Mouse (Mus musculus) NIH3T3 (cell line): ENCODE measurements around the gene Cdk6.
"Not testable (repeated sequence)": the region's sequence is repeated elsewhere in the genome, so short reads cannot be mapped to it uniquely, and the experiment has no call there.

Source experiments
- DNase-seq: peaks from one replicate; pipeline ENCODE4 v3.0.0-alpha.2; 2012; ENCODE audit warnings: low read depth

Cdk6 gene

DNA sequence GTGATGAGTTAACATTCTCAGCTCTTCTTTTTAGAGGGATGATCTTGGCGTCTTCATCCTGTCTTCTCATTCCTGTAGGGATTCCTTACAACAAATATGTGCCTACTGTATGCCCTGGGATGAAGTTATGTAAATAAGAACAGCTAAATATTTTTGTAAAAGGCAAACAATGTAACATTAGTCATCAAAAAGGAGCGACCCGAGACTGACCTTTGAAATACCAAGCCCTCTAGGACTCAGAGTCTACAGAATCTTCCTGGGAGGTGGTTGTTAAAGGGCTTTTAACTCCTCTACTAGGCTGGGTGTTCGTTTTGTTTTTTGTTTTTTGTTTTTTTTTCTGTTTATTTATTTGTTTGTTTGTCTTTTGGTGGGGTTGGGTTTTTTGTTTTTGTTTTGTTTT, 4.3 kb downstream of the Cdk6 start:
- DNase-seq: peak; percentile 32

DNA sequence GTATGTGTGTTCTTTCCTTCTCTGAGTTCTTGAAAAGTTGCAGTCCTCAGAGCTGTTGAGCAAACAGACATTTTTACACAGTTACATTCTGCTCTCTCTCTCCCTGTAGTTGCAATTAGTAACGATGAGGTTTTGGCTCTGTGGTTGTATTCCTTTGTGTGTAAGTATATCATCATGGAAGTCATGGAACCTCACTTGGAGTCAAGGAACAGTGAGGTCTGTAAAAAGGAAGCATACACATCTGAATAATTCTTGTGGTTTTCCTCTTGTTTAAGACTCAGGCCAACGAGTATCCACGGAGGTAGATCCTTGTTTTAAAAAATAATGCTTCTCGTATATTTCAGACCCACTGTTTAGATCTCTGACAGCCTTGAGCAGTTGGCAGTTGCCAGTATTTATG, 8.1 kb downstream of the Cdk6 start:
- DNase-seq: not testable (repeated sequence)

DNA sequence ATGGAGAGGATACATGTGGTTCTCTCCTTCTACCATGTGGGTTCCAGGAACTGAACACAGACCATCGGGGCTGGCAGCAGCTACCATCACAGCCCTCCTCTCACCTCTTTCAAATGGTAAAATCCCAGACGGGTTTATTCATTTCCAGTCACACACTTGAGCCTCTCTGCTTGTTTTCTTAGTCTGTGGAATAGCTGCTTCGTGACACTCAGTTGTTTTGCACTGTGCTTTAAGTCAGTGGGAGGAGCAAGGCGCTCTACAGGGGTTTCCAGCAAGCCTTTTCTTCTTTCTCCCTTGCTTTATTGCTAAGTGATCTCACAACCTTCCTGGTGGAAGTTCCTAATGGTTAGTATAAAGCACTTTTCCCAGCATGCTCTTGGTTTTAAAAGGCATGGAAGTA, 10.6 kb downstream of the Cdk6 start:
- DNase-seq: not testable (repeated sequence)

DNA sequence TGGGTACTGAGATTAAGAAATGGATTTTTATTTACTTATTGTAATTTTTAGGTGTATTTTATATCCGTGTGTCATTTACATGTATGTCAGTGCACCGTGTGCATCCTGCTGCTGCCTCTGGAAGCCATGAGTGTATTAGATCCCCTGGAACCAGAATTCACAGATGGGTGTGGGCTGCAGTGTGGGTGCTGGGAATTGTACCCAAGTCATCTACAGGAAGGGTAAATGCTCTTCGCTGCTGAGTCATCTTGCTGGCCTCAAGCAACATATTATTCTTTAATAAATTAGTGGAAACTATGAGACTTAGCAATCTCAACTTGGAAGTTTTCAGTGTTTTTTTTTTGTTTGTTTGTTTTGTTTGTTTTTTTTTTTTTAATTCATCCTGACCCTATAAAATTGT, 11.0 kb downstream of the Cdk6 start:
- DNase-seq: no peak

DNA sequence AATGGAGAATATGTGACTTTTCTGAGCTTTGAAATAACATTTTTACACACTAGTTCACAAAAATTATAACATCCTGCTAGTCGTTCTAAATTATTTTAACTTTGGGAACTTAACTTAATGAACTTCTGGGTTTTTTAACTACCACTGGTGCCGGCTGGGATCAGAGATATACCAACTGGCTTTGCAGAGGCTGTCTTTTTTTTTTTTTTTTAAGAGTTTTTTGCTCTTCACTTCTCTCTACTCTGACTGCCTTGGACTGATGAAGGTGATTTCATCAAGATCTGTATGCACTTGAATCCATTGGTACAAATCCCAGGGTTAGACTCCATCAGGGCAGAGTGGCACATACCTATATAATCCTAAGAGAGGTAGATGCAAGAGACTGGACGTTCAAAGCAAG, 11.5 kb downstream of the Cdk6 start:
- no peak for DNase-seq

DNA sequence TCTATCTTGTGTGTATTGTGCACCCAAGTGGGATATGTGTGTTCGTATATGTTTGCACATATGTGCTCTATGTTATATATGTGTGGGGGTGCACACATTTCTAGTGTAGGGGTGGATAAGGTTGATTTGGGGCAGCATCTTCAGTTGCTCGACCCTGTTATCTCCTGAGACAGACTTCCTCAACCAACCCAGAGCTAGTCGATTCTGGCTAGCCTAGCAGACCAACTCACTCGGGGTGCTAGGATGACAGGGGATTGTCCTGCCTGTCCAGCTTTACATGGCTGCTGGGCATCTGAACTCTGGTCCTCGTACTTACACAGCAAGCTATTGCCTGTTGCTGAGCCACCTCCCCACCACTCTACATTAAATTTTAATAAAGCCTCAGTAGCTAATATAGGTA, 13.0 kb downstream of the Cdk6 start:
- no peak for DNase-seq

DNA sequence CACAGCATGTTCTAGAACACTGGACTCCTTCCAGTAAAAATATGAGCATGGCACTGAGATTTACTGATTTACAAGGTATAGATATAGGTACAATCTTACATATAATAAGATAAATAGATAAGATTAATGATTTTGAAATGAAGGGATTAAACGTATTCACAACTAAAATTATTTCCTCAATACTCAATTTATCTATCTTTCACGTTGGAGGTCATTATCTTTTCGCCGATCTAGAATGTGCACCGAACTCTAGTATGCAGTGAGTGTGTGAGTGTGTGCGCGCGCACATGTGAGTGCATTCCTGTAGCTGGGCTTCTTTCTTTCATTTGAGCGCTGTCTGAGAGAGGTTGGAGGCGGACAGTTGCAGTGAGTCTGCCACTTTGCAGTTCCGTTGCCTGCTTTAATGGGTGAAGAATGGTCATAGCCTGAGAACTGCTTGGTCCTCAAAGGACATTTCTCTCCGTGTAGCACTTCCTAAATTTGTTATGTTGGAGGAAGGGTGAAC, 13.8 kb downstream of the Cdk6 start:
- no peak for DNase-seq

DNA sequence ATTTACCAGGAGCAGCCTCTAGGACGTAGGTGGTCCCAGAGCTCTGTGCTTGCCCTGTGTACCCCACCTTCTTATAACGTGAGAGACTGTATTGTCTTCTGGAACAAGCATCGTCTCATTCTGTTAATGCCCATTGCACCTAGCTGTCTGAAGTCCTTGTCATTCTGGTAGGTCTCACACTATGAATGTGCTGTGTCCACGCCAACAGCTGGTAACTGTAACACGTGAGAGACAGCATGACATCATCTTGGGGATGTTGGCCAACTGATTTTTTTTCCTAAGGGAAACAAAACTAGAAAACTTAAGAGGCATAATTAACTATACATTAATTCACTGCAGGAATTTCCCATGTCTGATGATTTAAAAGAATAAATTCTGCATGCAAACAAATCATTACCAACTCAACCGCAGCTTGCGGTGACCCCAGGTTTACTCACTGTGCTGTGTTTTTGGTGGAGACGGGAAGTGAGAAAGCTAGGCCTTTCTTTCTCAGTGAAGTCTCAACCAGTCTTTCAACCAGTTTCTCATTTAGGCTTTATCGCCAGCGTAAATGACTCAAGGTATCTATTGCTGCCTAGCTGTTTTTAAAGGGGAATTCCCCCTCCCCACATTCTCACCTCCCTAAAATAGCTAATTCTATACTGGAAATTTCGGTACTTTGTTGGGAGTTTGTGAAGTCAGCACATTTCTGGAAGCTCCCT, 14.4 kb downstream of the Cdk6 start:
- peak; percentile 35 for DNase-seq

DNA sequence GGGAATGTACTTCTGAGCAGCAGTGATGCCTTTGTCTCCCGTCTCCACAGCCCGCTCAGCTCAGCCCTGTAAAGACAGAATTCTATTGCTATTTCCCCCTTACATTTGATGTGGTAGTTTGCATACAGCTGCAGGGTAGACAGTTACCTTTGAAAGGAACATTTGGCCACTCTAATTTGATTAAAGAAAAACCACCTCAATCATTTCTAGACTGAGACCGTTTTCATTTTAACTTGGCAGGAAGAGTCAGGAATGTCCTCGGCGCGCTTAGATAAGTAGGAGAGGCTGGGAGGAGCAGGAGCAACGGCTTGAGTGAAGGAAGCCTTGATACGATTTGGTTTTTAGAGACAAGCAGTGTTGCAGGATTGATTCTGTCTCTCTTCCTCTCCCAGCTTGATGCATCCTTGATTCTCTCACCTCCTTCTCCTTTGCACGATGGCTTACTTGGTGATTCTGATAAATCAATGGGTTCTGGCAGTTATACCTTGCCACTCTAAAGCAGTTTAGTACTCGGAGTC, 15.0 kb downstream of the Cdk6 start:
- DNase-seq: no peak

DNA sequence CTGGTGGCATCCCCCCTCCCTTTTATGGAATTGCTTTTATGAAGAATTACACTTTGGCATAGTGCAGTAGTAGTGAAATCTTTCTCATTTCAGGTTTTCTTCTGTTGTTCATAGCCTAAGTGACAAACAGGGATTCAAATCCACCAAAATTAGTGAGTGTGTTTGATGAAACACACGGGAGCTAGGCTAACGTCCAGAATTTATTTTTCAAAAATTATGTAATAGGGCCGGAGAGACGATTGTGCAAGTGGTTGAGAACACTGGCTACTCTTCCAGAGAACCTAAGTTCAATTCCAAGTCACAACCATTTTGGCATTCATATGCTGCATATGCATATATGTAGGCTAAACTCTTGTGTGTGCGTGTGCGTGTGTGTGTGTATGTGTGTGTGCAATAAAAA, 16.2 kb downstream of the Cdk6 start:
- DNase-seq: no peak

DNA sequence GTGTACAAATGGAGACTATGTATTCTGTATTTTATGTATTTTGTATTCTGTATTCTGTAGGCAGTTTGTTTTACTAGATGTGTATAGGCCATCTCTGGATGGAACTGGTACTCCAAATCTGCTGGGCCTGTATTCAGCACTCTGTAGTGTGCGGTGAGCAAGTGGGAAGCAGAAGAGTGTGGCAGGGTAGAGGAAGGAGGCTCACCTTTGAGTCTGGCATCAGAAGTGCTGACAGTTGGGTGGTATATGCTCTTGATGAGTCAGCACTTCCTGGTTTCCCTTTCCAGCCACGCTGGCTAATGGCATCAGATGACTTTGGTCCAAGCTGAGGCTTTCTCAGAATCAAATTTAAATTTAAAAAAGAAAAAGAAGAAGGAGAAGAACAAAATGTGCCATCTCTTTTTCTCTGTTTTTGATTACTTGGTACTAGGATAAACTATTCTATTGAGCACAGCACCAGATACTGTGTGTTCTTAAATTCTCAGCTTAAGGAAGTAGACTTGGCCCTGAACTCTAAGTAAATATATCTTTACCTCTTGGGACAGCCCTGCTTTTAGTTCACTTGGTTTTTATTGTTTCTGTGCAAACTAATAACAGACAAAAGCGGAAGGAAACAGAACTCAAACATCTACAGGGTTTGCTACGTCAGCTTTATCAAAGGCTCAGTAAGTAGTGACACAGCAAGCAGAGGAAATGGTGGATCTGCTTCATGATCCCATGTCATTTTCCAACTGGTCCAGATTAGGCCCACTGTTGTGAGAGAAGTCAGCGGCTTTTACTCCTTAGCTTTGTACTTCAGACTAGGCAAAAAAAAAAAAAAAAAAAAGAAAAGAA, 17.6 kb downstream of the Cdk6 start:
- DNase-seq: no peak

DNA sequence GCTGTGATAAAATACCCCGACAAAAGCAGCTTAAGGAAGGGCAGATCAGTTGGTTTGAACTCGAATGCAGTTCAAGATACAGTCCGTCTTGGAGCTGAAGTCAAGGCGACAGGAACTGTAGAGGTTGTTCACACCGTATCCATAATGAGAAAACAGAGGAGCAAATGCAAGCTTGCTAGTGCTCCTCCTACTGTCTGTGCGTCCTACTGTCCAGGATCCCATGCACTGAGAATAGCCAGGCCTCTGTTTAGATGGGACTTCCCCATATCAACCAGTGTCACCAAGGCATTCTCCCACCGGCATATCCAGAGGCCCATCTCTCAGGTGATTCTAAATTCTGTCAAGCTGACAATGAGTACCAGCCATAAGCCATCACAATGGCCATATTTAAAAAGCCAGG, 18.6 kb downstream of the Cdk6 start:
- no peak for DNase-seq

DNA sequence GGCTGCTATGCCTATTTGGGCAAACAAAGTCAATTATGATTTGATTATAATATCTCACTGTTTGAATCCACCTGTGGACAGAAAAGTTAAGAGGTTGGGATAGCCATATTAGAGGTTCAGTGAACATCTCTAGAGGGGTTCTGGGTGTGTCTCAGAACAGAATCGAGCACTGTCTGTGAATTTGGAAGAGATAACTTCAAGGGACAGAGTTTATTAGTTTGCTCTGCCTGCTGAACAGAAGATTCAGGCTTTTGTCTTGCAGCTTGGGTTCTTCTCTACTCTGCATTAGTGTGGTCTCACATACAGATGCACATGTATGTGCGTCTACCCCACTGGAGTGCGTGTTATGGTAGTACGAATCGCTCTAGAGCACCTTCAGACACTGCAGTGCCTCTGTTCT, 20.0 kb downstream of the Cdk6 start:
- DNase-seq: no peak

DNA sequence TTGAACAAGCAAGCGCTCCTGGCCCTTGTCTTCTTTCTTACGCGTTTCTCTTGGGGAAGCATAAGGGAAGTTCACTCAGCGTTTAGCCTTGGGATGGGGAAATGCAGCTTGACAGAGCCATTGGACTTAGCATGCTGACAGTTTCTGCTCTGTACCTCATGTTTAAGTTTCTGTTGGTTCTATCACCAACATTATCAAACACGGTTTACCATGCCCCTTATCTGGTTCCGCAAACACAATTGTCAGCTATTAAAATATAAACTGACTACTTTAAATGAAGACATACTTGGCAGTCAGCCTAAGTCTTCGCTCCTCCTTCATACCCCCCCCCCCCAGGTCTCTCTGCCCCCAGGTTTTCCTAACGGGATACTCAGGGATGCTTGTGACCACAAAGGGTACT, 20.8 kb downstream of the Cdk6 start:
- no peak for DNase-seq

DNA sequence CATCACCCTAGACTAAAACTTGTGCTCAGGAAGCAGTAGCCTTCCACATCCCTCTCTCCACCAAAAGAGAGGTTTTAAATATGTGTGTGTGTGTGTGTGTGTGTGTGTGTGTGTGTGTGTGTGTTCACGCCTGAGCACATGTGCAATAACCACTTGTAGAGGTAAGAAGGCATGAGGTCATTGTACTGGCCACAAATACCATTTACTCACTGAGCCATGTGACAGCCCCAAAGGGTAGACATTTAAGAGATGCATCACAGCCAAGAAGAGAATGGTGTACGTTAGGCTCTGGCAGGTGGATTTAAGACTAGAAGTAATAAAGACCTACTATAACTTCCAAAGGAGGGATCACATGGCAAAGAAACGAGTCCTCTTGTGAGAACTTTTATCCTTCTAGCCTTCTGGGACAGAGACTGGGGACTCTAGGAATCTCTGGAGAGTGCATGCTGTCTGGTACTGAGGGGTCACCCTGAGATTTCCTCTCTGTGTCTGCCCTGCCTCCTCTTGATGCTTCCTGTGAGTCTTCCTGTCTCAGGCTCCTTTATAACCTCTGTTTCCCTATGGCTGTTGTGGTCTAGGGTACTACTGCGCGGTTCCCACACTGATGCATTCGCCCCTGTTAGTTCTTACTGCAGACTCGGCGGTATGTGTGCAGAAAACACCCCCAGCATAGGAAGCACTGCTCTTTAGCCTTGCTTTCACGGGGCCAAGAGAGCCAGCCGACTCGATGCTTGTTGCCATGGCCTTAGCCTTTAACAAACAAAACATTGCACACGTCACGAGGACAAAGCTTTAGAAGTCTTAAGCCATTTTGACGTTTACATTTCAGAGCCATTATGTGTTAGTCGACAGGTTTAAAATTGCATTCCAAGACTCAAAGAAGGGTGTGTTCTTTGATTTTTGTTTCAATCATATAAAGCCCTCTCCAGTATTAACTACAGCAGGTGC, 22.0 kb downstream of the Cdk6 start:
- no peak for DNase-seq

DNA sequence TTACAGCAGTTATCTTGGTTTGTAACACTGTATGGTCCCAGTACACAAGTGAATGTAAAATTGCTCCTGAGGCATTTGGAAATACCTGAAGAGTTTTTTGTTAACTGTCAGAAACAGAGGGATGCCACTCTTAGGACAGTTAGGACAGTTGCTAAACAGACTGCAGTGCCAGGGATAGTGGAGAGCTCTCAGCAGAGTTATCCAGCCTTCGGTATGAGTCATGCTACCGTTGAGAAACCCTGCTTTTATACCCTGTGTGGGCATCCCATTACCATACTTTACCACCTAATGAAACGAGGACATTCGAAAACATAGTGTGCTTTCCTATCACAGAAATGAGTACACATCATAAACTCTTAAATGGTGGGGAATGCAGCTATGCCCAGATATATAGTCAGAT, 25.8 kb downstream of the Cdk6 start:
- DNase-seq: peak; percentile 10

DNA sequence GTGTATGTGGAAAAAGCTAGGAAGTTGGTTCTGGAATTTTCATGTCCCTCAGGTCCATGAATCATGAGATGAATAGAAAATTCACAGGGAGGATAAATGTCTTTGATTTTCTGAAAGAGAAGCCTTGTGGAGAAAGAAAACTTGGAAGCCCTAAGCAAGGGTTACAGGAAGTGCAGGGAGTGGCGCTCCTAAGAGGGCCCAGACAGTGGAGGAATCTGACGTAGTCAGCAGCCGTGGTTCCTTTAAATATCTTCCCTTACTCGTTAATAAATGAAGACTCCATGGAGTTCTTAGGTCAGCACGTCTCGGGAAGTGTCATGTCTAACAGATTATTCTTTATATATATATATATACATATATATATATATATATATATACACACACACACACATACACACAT, 28.0 kb downstream of the Cdk6 start:
- no peak for DNase-seq

DNA sequence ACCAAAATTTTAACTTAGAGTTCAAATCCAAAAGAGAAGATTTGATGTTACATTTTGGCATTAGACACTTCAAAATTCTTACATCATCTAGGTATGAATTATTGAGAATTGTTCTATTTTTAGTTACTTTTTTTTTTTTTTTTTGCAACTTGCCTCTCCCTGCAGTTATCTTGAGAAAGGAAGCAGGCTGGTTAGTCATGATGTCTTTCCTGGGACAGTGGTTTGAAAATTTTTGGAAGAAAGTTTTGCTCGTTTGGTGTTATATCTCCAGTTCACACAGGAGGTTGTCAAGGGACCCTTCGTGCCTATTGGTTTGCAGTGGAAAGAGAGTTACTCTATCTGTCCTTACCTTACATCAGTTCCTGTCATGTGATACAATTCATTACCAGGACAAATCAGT, 29.9 kb downstream of the Cdk6 start:
- no peak for DNase-seq

DNA sequence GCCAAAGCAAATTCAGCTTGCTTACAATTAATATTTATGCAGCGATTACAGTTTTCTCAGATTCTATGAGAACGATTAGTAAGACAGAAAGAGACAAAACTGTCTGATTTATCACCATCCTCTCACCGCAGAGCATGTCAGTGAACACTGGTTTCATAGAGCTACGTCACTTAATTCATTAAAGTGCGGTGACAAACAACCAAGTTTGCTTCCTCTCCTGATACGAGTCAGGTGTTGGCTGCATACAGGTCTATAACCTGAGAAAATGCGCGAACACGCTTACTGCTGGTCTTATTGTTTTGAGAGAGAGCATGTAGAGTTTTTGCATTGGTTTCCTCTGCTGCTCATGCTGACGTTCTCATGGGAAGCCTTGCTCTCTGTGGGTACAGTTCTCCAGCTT, 31.9 kb downstream of the Cdk6 start:
- no peak for DNase-seq

DNA sequence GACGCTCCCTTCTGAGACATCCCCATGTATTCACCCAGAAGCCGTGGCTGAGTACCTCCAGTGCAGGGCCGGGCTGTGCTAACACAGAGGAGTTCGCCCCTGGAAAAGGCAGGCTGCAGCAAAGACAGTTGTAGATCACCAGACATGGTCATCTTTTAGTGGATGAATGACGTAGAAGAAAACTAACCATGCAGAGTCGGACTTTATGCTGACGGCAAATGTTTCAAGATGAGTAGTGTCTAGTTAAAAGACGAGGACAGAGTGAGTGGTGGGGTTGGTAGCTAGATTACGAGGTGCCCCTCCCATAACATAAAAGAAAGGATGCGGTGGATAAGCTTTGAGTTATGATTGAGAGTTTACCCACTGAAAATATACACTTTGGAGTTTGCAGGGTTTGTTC, 33.5 kb downstream of the Cdk6 start:
- no peak for DNase-seq

DNA sequence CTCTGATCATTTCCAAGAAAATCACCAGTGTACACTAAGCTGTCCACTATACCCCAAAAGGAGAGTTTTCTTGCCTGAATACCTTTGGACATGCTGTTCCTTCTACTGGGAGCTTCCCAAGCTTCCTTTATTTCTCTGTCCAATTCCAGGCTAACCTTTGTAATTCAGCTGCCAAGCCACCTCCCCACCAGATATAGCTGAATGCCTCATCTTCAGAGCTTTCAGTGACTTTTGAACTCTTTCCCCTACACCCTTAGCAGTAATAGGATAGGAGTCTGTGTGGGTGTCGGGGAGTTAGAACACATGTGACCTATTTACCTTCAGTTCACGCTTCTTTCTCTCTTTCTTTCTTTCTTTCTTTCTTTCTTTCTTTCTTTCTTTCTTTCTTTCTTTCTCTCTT, 34.9 kb downstream of the Cdk6 start:
- DNase-seq: no peak

DNA sequence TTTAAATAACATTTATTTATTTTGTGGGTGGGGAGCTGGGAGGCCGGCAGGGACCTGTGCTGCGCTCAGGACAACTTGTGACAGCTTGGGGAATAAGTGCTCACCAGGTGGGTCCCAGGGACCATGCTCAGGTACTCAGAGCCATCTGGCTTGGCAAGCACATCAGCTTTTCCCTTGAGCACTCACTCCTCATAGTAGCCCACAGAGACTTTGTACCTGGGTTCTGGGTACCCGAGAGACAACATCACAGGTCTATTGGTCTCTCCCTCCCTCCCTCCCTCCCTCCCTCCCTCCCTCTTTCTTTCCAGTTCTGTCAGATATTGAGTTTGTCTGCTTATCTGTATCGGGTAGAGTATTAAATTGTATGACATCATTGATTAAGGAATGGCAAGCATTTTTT, 38.0 kb downstream of the Cdk6 start:
- no peak for DNase-seq
